Mouse (Mus musculus) cerebellum, adult 2 months (tissue): ENCODE data around the gene Bpifa5.

Experiments
- CTCF ChIP-seq: fragments of 200-500 bp; IDR thresholded peaks from 2 replicates; pipeline ENCODE4 v1.5.1; 2011; ENCODE audit warnings: low read depth, mild to moderate bottlenecking, control low read depth, low read length, moderate library complexity, borderline replicate concordance; ENCODE audit not compliant: insufficient read depth
- POLR2A ChIP-seq: fragments of 200-500 bp; IDR thresholded peaks from 2 replicates; pipeline ENCODE4 v1.6.1; 2011; ENCODE audit warnings: low read length, control low read depth, borderline replicate concordance; ENCODE audit not compliant: insufficient read depth

GRCm38 (mm10) chr2:154185319-154185718 is 22.9 kb downstream of the Bpifa5 start:
- TF ChIP-seq CTCF (no peak), POLR2A (no peak)
